Mouse (Mus musculus) adrenal gland, adult 8-10 months (tissue): ENCODE data around the gene Sh2b1. TPM values are rescaled to one million over a fixed set of nuclear protein-coding genes. Genes with fewer than 3 reads are reported as not detected.
"Not testable (repeated sequence)": the region's sequence is repeated elsewhere in the genome, so short reads cannot be mapped to it uniquely, and the experiment has no call there.

Source experiments
- DNase-seq: peaks from one replicate; pipeline ENCODE4 v3.0.0; 2022
- total RNA-seq, 4 experiments: library from RNA; stranded (reverse); gene quantifications; 2 replicates each; pipeline ENCODE4 v1.2.4; 2022

Sh2b1 gene
- 10 to 100 TPM; 54.3 to 78.7 (median 65.2) TPM for total RNA-seq

- peak; percentile 85 for DNase-seq
These were observed at the start of gene Sh2b1 for GRCm38 (mm10) chr7:126474993-126475581. TSS of gene Sh2b1 (minus strand) at chr7:126475424.

GRCm38 (mm10) chr7:126523316-126523715 lies 48.1 kb upstream of the Sh2b1 start:
- DNase-seq, result no peak

DNA sequence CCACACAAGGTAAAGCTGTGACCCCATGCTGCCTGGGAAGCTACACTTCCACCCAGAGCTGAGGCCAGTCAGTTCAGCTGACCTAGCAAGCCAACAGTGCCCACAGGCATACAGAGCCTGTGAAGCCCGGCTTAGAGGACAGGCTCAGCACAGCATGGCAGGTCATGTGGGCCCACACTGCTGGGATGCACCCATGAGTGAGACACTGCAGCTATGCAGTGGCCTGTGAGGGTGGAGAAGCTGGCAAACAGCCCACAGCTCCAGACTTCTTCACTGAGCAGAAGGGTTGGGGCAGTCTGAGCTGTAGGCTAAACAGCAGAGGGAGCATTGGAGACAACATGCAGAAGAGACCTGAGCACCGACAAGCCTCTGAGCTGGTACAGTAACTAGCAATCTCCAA lies 44.3 kb upstream of the Sh2b1 start:
- DNase-seq, result no peak

DNA sequence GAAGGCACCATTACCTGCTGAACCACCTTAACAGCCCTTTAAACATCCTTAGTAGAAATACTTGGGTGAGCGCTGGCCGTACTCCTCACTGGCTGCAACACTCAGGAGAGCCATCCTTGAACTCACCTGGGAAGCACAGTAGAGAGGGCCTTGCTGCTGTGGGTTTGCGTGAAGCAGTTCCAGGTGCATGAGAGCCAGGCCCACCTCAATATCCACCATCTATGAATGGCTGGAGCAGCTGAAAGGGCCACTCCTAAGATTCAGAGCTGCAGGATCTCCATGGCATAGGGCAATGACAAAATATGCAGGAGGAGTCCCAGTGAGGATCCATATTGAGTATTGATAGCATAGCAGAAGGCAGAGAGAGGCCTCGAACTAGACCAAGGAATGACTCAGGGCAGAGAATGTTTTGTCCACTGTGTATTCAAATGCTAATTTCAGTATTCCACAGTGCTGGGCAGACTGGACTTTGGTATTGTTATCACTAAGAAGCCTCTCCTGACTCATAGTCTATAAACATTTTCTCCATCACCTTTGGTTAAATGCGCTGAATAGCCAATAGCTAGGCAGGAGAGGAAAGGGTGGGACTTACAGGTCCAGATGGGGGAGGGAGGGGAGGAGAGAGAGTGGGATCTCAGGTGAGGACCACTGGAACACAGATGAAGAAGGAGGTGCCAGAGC lies 43.2 kb upstream of the Sh2b1 start:
- no peak for DNase-seq

DNA sequence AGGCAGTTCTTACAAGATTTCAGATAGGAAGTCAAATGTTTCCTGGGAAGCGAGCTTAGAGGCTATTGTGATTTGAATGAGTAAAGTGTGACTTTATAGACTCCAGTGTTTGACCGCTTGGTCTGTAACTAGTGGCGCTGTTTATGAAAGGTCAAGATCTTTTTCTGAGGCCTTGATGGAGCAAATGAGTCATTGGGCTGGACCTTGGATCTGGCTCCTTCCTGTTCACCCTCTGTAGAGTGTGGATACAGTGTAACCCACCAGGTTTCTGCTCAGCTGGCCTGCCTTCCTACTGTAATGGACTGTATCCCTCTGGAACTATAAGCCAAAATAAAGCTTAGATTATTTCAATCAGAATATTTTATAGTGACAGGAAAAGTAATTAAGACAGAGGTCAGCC lies 36.1 kb upstream of the Sh2b1 start:
- peak; percentile 61 for DNase-seq

GRCm38 (mm10) chr7:126507126-126507778 lies 32.0 kb upstream of the Sh2b1 start:
- DNase-seq, result no peak

DNA sequence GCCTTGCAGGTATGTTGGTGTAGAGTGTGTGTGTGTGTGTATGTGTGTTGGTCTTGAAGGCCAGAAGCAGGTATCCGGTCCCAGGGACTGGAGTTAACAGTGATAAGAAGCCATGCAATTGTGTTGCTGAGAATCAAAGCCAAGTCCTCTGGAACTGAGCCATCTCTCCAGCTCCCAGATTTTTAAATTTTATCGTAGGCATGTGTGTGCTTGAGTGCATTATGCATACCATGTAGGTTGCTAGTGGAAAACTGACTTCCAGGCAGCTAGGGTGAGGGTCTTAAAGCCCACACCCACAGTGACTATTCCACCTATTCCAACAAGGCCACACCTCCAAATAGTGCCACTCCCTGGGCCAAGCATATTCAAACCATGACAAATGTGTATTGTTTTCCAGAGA lies 29.7 kb upstream of the Sh2b1 start:
- DNase-seq, result no peak

- DNase-seq, result peak; percentile 98
These were observed 28.2 kb upstream of the Sh2b1 start, which contains the start of gene Atxn2l for GRCm38 (mm10) chr7:126503273-126503878. TSS of gene Atxn2l (minus strand) at chr7:126503437.

GRCm38 (mm10) chr7:126502751-126503150 lies 27.5 kb upstream of the Sh2b1 start:
- DNase-seq, result no peak

- DNase-seq, result peak; percentile 89
These were observed 27.0 kb upstream of the Sh2b1 start for GRCm38 (mm10) chr7:126502023-126502741.

DNA sequence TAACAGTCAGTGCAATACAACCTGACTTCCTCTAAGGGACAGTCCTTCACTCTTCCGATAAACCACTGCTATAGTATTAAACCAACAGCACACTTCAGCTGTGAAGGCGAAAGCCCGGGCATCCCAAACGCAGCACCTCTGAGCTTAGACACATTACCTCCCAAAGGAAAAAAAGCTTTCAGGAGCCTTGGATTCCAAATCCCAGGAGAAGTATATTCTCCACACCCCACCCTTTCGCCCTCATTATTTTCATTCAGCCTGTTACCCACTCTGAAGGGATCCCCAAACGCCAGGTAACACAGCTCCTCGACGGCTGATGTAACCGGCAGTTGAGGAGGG lies 26.4 kb upstream of the Sh2b1 start:
- no peak for DNase-seq

- no peak for DNase-seq
These were observed 24.2 kb upstream of the Sh2b1 start for GRCm38 (mm10) chr7:126499416-126499815.

- DNase-seq, result no peak
These were observed 22.7 kb upstream of the Sh2b1 start for GRCm38 (mm10) chr7:126497966-126498365.

DNA sequence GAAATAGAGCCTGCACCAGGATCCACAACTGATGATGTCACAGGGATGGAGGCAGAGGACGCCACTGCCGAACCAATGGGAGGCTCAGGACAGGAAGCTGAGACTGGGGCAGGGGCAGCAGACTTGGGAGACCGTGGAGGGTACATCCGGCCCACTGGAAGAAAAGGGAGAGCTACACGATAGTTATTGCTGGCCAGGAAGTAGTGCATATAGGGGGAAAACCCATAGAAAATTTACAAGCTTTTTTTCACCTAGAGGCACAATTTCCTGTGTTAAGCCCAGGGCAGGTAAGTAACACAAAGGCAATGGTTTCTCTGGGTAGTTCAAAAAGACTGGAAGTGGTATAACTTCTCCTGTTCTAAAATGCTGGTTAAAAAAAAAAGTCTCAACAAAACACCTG lies 21.3 kb upstream of the Sh2b1 start:
- no peak for DNase-seq

- no peak for DNase-seq
These were observed 18.9 kb upstream of the Sh2b1 start for GRCm38 (mm10) chr7:126494120-126494519.

DNA sequence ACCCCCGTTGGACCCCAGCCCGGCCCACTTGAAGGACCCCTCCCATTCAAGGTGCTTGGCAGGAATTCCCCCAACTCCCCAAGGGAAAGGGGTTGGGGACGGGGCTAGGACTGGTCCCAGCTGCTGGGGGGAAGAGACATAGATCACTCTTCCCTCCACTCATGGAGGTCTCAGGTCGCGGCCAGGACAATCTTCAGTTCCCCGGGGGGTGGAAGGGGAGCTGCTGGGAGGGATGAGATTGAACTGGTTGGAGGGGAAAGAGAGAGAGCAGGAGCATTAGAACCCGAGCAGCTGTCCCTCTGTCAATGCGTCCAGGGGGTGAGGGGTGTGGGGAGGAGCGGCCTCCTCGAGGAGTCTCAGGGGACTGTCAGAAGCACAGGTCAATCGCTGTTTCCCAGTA lies 16.7 kb upstream of the Sh2b1 start:
- no peak for DNase-seq

GRCm38 (mm10) chr7:126491005-126491404 lies 15.8 kb upstream of the Sh2b1 start:
- no peak for DNase-seq

DNA sequence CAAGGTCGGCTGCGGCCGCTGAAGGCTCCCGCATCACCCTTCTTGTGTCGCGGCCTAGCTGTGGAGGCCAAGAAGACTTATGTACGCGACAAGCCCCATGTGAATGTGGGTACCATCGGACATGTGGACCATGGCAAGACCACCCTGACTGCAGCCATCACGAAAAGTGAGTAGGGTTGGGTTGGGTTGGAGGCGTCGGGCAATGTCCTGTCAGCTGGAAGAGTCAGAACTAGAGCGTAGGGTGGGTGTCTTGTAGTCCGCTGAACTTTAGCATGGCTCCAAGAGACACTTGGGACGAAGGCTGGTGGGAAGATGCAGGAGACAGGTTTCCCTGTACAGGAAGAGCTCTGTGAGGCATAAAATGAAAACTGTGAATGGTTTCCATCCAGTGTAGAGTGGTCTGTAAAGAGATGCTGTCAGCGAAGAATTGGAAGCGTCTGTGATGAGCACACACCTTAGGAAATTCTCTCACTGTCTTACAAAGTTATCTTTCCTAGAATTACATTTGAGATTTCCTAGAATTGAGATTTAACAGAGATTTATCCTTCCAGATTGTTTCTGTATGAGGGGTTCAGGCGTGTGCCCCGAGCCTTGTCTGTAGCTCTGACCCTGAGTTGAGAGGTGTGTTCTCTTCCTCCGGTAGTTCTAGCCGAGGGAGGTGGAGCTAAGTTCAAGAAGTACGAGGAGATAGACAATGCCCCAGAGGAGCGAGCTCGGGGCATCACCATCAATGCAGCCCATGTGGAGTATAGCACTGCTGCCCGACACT lies 12.6 kb upstream of the Sh2b1 start:
- DNase-seq, result not testable (repeated sequence)

GRCm38 (mm10) chr7:126487052-126487483 lies 11.8 kb upstream of the Sh2b1 start, which contains the start of gene Tufm:
TSS of gene Tufm (plus strand) at chr7:126487361.
- peak; percentile 98 for DNase-seq

DNA sequence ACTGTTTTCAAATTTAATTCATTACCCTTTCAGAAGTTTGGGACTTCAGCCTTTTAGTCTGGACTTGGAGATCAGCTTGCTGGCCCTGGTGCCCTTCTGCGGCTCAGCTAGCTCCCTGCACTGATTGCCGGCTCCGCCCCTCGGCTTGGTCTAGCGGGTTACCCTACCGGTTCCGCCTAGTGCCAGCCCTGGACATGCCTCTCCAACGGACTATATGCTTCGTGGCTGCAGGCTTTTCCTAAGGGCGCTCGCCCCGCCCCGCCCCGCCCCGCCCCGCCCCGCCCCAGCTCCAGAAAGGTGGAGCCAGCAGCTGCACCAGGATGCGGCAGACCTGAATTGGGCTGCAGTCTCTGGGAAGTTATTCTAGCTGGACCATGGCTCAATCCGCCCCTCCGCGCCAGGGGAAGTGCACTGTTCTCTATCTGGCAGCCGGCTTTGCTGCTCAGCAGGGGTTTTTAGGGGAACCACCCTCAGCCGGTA lies 7.2 kb upstream of the Sh2b1 start:
- DNase-seq, result peak; percentile 90

GRCm38 (mm10) chr7:126481699-126482098 lies 6.5 kb upstream of the Sh2b1 start:
- no peak for DNase-seq

DNA sequence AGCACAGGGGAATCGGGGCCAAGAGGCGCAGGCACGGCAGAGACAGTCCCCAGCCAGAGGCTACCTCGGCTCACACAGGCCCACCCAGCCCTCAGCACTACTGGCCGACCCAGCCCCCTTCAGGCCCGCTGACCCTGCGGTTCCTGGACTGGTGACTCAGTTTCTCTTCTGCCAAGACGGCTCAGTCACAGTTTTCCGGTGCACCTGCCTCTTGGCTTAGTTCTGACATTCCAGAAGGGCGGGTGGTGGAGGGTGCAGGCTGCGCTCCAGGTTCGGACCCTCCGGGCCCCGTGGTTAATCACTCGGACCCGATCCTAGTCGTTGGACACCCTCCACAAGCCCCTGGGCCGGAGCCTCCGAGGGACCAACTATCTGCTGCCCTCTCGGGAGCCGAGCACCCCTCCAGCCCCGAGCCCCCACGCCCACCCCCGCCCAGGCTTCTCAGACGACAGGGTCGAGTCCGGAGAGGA lies 703 bp downstream of the Sh2b1 start:
- DNase-seq, result no peak
